Mouse (Mus musculus): Measurements from ENCODE around the gene Lif. TPM values are rescaled to one million over a fixed set of nuclear protein-coding genes. Genes with fewer than 3 reads are reported as not detected.

The Lif gene
- polyA plus RNA-seq, 1 experiment from 2014 or later: not detected

GRCm38 (mm10) chr11:4294047-4294446 lies 36.7 kb downstream of the Lif start:
- H3K36me3 ChIP-seq: no peaks in the 10 kb centered on the region
- H3K9me3 ChIP-seq: no peaks in the 10 kb centered on the region
- no peak overlapping the region for H3K4me2 ChIP-seq (replicated peaks)
- no peak for ATAC-seq (replicated peaks)
- H3K9ac ChIP-seq (replicated peaks): no peak overlapping the region
- H3K27ac ChIP-seq (replicated peaks): no peak overlapping the region
- H3K4me1 ChIP-seq: 0 out of 2 replicates have a peak, but pooled peaks cover 5% of the 10 kb centered on the region
- 86% methylated on average over 6 of the region's 6 CpGs for WGBS
- H3K4me3 ChIP-seq: no peak overlapping the region
- H3K27me3 ChIP-seq: no peaks in the 10 kb centered on the region

DNA sequence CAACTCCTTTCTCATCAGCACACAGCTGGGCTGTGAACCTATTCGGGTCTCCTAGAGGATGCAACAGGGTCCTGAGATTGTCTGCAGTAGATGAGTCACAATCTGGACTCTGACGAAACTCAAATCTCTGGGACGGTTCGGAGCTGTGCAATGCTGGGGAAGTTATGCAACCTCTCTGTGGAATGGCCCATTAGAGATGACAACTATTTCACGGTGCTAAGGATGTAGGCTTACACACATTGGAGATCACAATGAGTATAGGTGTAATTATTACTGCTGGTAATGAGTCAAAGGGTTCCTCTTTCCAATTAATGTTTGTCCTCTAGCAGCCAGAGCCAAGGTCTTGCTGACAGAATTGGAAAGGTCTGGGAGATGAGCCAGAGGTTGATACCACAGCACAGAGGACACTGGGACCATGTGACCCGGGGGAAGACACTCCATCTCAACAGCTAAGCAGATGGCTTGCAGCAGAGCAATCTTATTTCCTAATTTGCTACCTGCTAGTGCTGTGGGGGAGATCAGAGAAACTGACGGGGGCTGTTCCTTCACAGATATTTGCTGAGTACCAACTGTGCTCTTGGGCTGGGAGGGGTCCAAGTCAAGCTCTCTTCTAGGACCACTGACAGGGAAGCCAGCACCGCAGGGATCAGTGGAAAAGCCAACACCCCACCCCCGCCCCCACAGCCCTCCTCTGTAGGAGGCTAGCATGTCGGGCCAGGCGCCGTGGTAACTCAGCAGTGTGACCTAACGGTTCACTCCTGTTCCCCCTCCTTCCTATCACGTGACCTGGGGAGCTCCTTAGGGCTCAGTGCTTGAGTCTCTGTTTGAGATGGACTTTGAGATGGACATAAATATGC lies 37.4 kb downstream of the Lif start:
- WGBS: 52% methylated on average over 14 of the region's 14 CpGs
- no peak for ATAC-seq (replicated peaks)
- Histone ChIP-seq H3K27ac (replicated peaks) (no peak overlapping the region), H3K36me3 (no peaks in the 10 kb centered on the region), H3K4me3 (no peak overlapping the region), H3K27me3 (no peaks in the 10 kb centered on the region), H3K4me1 (0 out of 2 replicates have a peak, but pooled peaks cover 5% of the 10 kb centered on the region), H3K4me2 (replicated peaks) (no peak overlapping the region), H3K9me3 (no peaks in the 10 kb centered on the region), H3K9ac (replicated peaks) (no peak overlapping the region)

- 81% methylated on average over 10 of the region's 10 CpGs for WGBS
Observed at GRCm38 (mm10) chr11:4296610-4297275, 39.4 kb downstream of the Lif start.

DNA sequence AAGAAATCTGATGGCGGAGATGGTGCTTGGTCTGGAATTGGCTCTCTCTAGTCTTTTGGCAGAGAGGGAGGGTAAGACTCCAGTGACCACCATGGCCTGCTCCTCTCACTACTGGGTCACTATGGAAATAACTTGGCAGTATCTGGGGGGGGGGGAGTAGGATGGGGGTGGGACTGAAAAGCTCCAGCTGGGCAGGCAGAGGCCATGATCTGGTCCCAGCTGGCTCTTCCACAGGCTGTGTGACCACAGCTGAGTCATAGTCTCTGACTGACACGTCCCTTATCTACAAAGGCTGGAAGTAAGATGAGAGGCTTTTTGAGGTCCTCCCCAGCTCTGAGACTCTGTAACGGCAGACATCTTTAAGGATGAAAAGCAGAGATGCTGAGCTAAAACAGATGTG lies 40.4 kb downstream of the Lif start:
- no peak overlapping the region for H3K9ac ChIP-seq (replicated peaks)
- H3K4me2 ChIP-seq (replicated peaks): no peak overlapping the region
- H3K4me1 ChIP-seq: 0 out of 2 replicates have a peak, but pooled peaks cover 5% of the 10 kb centered on the region
- no peak overlapping the region for H3K27ac ChIP-seq (replicated peaks)
- no peak for ATAC-seq (replicated peaks)
- no peaks in the 10 kb centered on the region for H3K36me3 ChIP-seq
- no peaks in the 10 kb centered on the region for H3K9me3 ChIP-seq
- no peak overlapping the region for H3K4me3 ChIP-seq
- 89% methylated on average over 3 of the region's 3 CpGs for WGBS
- H3K27me3 ChIP-seq: no peaks in the 10 kb centered on the region

More at GRCm38 (mm10) chr11:4296610-4297275, 39.4 kb downstream of the Lif start:
- ATAC-seq (replicated peaks): no peak
- Histone ChIP-seq H3K27me3 (no peaks in the 10 kb centered on the region), H3K9ac (replicated peaks) (no peak overlapping the region), H3K36me3 (no peaks in the 10 kb centered on the region), H3K27ac (replicated peaks) (no peak overlapping the region), H3K4me1 (0 out of 2 replicates have a peak, but pooled peaks cover 5% of the 10 kb centered on the region), H3K9me3 (no peaks in the 10 kb centered on the region), H3K4me3 (no peak overlapping the region), H3K4me2 (replicated peaks) (no peak overlapping the region)

- H3K36me3 ChIP-seq: no peaks in the 10 kb centered on the region
- no peaks in the 10 kb centered on the region for H3K9me3 ChIP-seq
- H3K9ac ChIP-seq (replicated peaks): no peak overlapping the region
- no peak overlapping the region for H3K27ac ChIP-seq (replicated peaks)
- no peak overlapping the region for H3K4me3 ChIP-seq
- no peak overlapping the region for H3K4me2 ChIP-seq (replicated peaks)
- H3K27me3 ChIP-seq: no peaks in the 10 kb centered on the region
- 0 out of 2 replicates have a peak, but pooled peaks cover 5% of the 10 kb centered on the region for H3K4me1 ChIP-seq
- ATAC-seq (replicated peaks): no peak
- 52% methylated on average over 7 of the region's 7 CpGs for WGBS
Observed at GRCm38 (mm10) chr11:4298615-4299014, 41.3 kb downstream of the Lif start.

- no peak for ATAC-seq (replicated peaks)
- H3K27ac ChIP-seq (replicated peaks): no peak overlapping the region
- 0 out of 2 replicates have a peak, but pooled peaks cover 5% of the 10 kb centered on the region for H3K4me1 ChIP-seq
- H3K9me3 ChIP-seq: no peaks in the 10 kb centered on the region
- H3K4me2 ChIP-seq (replicated peaks): no peak overlapping the region
- no peaks in the 10 kb centered on the region for H3K27me3 ChIP-seq
- WGBS: 56% methylated on average over 12 of the region's 12 CpGs
- H3K9ac ChIP-seq (replicated peaks): no peak overlapping the region
- no peaks in the 10 kb centered on the region for H3K36me3 ChIP-seq
- H3K4me3 ChIP-seq: no peak overlapping the region
Observed at GRCm38 (mm10) chr11:4299191-4299590, 41.8 kb downstream of the Lif start.

- H3K4me3 ChIP-seq: no peak overlapping the region
- H3K9me3 ChIP-seq: no peaks in the 10 kb centered on the region
- no peaks in the 10 kb centered on the region for H3K36me3 ChIP-seq
- H3K27ac ChIP-seq (replicated peaks): no peak overlapping the region
- no peak overlapping the region for H3K9ac ChIP-seq (replicated peaks)
- H3K27me3 ChIP-seq: no peaks in the 10 kb centered on the region
- 0 out of 2 replicates have a peak, but pooled peaks cover 2% of the 10 kb centered on the region for H3K4me1 ChIP-seq
- ATAC-seq (replicated peaks): no peak
- WGBS: 75% methylated on average over 14 of the region's 14 CpGs
- H3K4me2 ChIP-seq (replicated peaks): no peak overlapping the region
Observed at GRCm38 (mm10) chr11:4299735-4300474, 42.5 kb downstream of the Lif start.

GRCm38 (mm10) chr11:4300683-4301082 lies 43.3 kb downstream of the Lif start:
- Histone ChIP-seq H3K27me3 (no peaks in the 10 kb centered on the region), H3K9ac (replicated peaks) (no peak overlapping the region), H3K27ac (replicated peaks) (no peak overlapping the region), H3K4me1 (no peaks in the 10 kb centered on the region), H3K36me3 (no peaks in the 10 kb centered on the region), H3K9me3 (no peaks in the 10 kb centered on the region), H3K4me3 (no peak overlapping the region), H3K4me2 (replicated peaks) (no peak overlapping the region)
- 84% methylated on average over 3 of the region's 3 CpGs for WGBS
- no peak for ATAC-seq (replicated peaks)

DNA sequence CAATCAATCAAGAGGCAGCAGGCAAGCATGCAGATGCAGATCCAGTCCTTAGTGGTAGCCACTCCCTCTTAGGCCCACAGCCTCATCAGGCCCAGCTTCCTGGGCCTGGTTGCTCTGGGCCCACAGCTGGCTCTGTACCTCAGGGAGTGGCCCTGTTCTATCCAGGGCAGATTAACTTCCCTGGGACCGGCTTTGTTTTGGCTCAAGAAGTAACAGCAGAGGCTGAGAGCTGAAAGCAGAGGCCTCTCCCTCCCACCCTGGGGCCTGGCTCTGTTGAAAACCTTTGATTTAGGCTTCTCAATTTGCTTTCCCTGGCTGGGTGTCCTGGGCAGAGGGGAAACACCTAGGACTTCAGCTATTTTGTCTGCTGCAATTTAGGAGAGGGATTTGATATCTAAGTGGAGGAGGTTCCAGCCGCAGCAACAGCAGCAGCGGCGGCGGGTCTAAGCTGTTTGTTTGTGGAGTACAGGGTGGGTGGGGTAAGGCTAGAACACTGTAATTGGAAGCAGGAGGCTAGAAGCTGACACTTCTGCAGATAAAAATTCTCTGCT lies 45.1 kb downstream of the Lif start:
- Histone ChIP-seq H3K27ac (replicated peaks) (no peak overlapping the region), H3K36me3 (no peaks in the 10 kb centered on the region), H3K4me3 (no peak overlapping the region), H3K27me3 (no peaks in the 10 kb centered on the region), H3K4me2 (replicated peaks) (no peak overlapping the region), H3K9ac (replicated peaks) (no peak overlapping the region), H3K4me1 (no peaks in the 10 kb centered on the region), H3K9me3 (no peaks in the 10 kb centered on the region)
- no peak for ATAC-seq (replicated peaks)
- WGBS: 20% methylated on average over 5 of the region's 5 CpGs

DNA sequence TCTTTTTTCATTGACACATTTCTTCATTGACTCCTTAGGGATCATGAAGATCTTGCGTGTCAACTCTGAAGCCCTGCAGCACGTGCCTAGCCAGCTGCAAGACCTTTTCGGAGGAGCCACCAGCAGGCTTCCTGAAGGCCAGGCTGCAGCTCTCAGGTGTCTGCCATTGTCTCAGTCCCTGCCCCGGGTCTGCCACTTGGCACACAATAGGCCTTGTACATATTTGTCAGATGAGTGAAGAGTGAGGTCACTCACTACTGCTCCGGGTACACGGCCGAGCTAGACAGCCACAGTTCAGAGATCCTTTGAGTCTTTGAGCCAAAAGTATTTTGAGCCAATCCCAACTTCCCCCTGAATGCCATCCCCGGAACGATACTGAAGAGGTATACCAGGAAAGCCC lies 45.7 kb downstream of the Lif start:
- H3K4me2 ChIP-seq (replicated peaks): no peak overlapping the region
- ATAC-seq (replicated peaks): no peak
- no peaks in the 10 kb centered on the region for H3K27me3 ChIP-seq
- WGBS: 44% methylated on average over 9 of the region's 9 CpGs
- no peaks in the 10 kb centered on the region for H3K4me1 ChIP-seq
- H3K9ac ChIP-seq (replicated peaks): no peak overlapping the region
- no peak overlapping the region for H3K4me3 ChIP-seq
- H3K36me3 ChIP-seq: no peaks in the 10 kb centered on the region
- H3K9me3 ChIP-seq: no peaks in the 10 kb centered on the region
- H3K27ac ChIP-seq (replicated peaks): no peak overlapping the region

- ATAC-seq (replicated peaks): no peak
Observed at GRCm38 (mm10) chr11:4304203-4304602, 46.8 kb downstream of the Lif start.

GRCm38 (mm10) chr11:4305090-4305489 lies 47.7 kb downstream of the Lif start:
- H3K4me2 ChIP-seq (replicated peaks): no peak overlapping the region
- no peak overlapping the region for H3K4me3 ChIP-seq
- H3K27ac ChIP-seq (replicated peaks): no peak overlapping the region
- no peaks in the 10 kb centered on the region for H3K9me3 ChIP-seq
- H3K27me3 ChIP-seq: no peaks in the 10 kb centered on the region
- ATAC-seq (replicated peaks): no peak
- H3K36me3 ChIP-seq: no peaks in the 10 kb centered on the region
- no peak overlapping the region for H3K9ac ChIP-seq (replicated peaks)
- H3K4me1 ChIP-seq: no peaks in the 10 kb centered on the region
- WGBS: 87% methylated on average over 4 of the region's 4 CpGs

More at GRCm38 (mm10) chr11:4304203-4304602, 46.8 kb downstream of the Lif start:
- H3K4me3 ChIP-seq: no peak overlapping the region
- no peaks in the 10 kb centered on the region for H3K9me3 ChIP-seq
- no peaks in the 10 kb centered on the region for H3K36me3 ChIP-seq
- no peak overlapping the region for H3K27ac ChIP-seq (replicated peaks)
- 63% methylated on average over 4 of the region's 4 CpGs for WGBS
- H3K4me1 ChIP-seq: no peaks in the 10 kb centered on the region
- no peaks in the 10 kb centered on the region for H3K27me3 ChIP-seq
- H3K9ac ChIP-seq (replicated peaks): no peak overlapping the region
- H3K4me2 ChIP-seq (replicated peaks): no peak overlapping the region

All from forebrain, embryonic 15.5 days (tissue).